Mouse (Mus musculus) brain, embryonic 14.5 days (tissue): ENCODE results near the gene Wrap73.

Experiments
- CTCF ChIP-seq: fragments of 200-500 bp; IDR thresholded peaks from 2 replicates; pipeline ENCODE4 v1.5.1; 2012; ENCODE audit warnings: inconsistent platforms, mild to moderate bottlenecking, moderate library complexity, borderline replicate concordance; ENCODE audit not compliant: insufficient read depth, insufficient read length; ENCODE audit errors: extremely low read depth
- POLR2A ChIP-seq: fragments of 200-500 bp; IDR thresholded peaks from 2 replicates; pipeline ENCODE4 v1.6.1; 2012; ENCODE audit warnings: mild to moderate bottlenecking, inconsistent platforms, borderline replicate concordance; ENCODE audit not compliant: poor library complexity, insufficient read depth, insufficient read length, severe bottlenecking; ENCODE audit errors: extremely low read depth

DNA sequence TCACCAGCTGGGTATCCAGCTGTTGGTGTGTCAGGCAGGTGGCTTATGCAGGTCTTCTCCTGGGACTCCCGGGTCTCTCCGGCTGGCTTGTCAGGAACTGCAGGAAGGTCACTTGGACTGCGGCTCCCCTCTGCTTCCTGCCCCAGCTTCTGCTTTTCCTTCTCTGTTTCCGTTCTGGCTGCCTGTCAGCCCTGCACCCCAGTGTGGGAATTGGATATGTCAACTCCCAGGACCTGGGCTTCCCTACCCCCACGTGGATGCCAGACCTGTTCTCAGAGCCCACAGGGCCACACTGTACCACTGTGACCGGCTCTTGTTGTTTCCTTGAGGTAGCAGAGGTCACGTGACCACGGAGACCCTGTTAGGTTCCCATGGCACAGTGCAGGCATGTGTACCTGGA lies 46.8 kb downstream of the Wrap73 start:
- TF ChIP-seq POLR2A = no peak
- no peak for TF ChIP-seq CTCF
